Mouse (Mus musculus) liver, embryonic 14.5 days (tissue): Measurements from ENCODE around the gene Olfr1354.

Source experiments
- CTCF ChIP-seq: IDR thresholded peaks from 2 replicates; pipeline ENCODE4 v1.5.1; 2016; ENCODE audit warnings: antibody characterized with exemption, low read depth, control low read depth
- EP300 ChIP-seq: IDR thresholded peaks from 2 replicates; pipeline ENCODE4 v1.6.1; 2016; ENCODE audit warnings: antibody characterized with exemption, low read depth

DNA sequence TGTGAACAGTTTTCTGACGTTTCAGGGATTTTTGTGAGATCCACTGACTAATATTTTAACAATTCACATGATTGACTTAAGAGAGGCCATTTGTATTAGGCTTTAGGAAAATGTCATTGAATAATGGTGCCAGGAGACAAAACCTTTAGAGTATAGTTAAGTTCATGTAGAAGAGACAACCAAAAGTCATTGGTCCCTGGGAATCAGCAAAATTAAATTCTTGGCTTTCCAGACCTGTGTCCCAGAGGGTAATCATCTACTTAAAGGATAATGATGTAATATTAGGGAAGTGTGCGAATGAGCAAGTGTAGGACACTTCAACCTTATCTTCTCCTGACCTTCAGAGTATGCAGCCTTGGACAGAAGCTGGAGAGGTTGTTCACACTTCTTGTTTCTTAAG is 37.7 kb upstream of the Olfr1354 start, which contains the start of gene Olfr1355:
- TF ChIP-seq EP300 (no peak), CTCF (no peak)
